Mouse (Mus musculus) hindbrain, embryonic 15.5 days (tissue): ENCODE measurements around the gene Fgd1. TPM values are rescaled to one million over a fixed set of nuclear protein-coding genes. Genes with fewer than 3 reads are reported as not detected.
A peak's percentile ranks its signal among the peaks of the same experiment; 100 is the strongest.

Experiments
- ATAC-seq: fragments of 200-750 bp; cut with Nextera tagmentation; 2 replicates; pipeline ENCODE4 v1.8.0; 2017; ENCODE audit warnings: low read depth, moderate number of reproducible peaks, moderate TSS enrichment; ENCODE audit not compliant: low FRiP score
- H3K27ac ChIP-seq: fragments of 300-500 bp; sonication (generic); replicated peaks from 2 replicates; pipeline ENCODE4 v1.5.1; 2015; ENCODE audit warnings: mild to moderate bottlenecking, inconsistent platforms
- H3K27me3 ChIP-seq: fragments of 300-500 bp; sonication (generic); 2 replicates; pipeline ENCODE4 v1.6.1; 2015; ENCODE audit warnings: control low read depth, inconsistent platforms
- H3K36me3 ChIP-seq: fragments of 300-500 bp; sonication (generic); 2 replicates; pipeline ENCODE4 v1.6.1; 2015; ENCODE audit warnings: control low read depth, inconsistent platforms
- H3K4me1 ChIP-seq: fragments of 300-500 bp; sonication (generic); replicated peaks from 2 replicates; pipeline ENCODE4 v1.6.1; 2015; ENCODE audit warnings: control low read depth, inconsistent platforms
- H3K4me2 ChIP-seq: fragments of 300-500 bp; sonication (generic); 2 replicates; pipeline ENCODE4 v1.6.1; 2015; ENCODE audit warnings: moderate library complexity, mild to moderate bottlenecking, inconsistent platforms
- H3K4me3 ChIP-seq: fragments of 300-500 bp; sonication (generic); 2 replicates; pipeline ENCODE4 v1.5.1; 2015; ENCODE audit warnings: mild to moderate bottlenecking, inconsistent platforms
- H3K9ac ChIP-seq: fragments of 300-500 bp; sonication (generic); 2 replicates; pipeline ENCODE4 v1.6.1; 2015; ENCODE audit warnings: inconsistent platforms
- H3K9me3 ChIP-seq: fragments of 300-500 bp; sonication (generic); 2 replicates; pipeline ENCODE4 v1.6.1; 2016; ENCODE audit warnings: control low read depth, inconsistent platforms
- WGBS: fragments of 180-500 bp; shearing (Covaris S2); methylation state at CpG from one replicate; pipeline ENCODE4 v1.1.7; 2015; 5-methylcytosine and 5-hydroxymethylcytosine counted together
- polyA plus RNA-seq: library from polyadenylated mRNA; unstranded; fragments of >200 nt; fragmentation: Nextera tagmentation; extraction: Ambion mirVana; gene quantifications from 2 replicates; pipeline ENCODE4 v1.2.1, GENCODE M21; 2015

The Fgd1 gene
- polyA plus RNA-seq, 1 experiment from 2014 or later = 16.3 TPM

DNA sequence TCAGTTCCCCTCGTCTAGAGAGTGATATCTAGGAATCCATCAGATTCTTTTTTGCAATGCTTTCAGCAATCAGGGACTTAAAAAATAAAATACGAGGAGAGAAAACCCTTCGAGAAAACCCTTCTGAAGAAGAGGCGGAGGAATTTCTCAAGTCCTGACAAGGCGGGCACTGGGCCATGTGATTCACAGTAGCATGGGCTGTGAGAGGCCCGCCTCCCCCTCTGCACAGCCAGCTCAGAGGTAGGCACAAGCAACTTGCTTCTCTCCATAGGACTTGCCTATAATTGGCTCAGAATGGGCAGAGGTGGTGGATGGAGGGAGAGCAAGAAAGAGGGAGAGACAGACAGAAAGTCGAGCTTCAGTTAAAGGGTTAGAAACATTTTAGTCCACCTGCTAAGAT lies 4.4 kb downstream of the Fgd1 start:
- Histone ChIP-seq H3K9ac (no peak overlapping the region), H3K4me2 (peak overlapping the region; percentile 66; the same call in 1 of the 2 replicates), H3K4me1 (peaks cover 37% of the 10 kb centered on the region), H3K27ac (no peak overlapping the region), H3K9me3 (no peaks in the 10 kb centered on the region), H3K27me3 (no peaks in the 10 kb centered on the region), H3K36me3 (no peaks in the 10 kb centered on the region), H3K4me3 (no peak overlapping the region)
- WGBS = 65% methylated on average over 7 of the region's 7 CpGs
- no peak for ATAC-seq

DNA sequence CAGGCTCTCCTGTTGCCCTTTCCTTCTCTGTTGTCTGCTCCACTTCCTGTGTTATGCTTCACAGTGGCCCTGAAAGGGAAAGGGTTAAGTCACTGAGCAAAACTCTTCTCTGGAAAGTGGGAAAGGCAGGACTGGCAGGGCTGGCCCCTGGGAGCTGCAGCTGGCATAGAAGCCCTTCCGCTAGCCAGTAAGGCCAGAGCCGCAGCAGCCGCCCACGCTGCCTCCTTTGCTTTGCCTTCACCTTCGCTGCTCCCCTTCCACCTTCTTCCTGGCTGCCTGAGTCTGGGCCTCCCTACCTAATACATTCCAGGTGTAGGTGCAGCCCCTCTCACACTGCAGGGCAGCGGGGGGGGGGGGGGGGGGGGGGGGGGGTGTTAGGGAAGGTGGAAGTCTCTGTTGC lies 8.5 kb downstream of the Fgd1 start:
- no peaks in the 10 kb centered on the region for H3K36me3 ChIP-seq
- no peak overlapping the region for H3K27ac ChIP-seq
- H3K4me3 ChIP-seq = no peak overlapping the region
- ATAC-seq = no peak
- H3K4me1 ChIP-seq = peaks cover 24% of the 10 kb centered on the region
- H3K27me3 ChIP-seq = no peaks in the 10 kb centered on the region
- 60% methylated on average over 2 of the region's 6 CpGs for WGBS
- no peak overlapping the region for H3K9ac ChIP-seq
- peak overlapping the region; percentile 13; the same call in 1 of the 2 replicates for H3K4me2 ChIP-seq
- H3K9me3 ChIP-seq = no peaks in the 10 kb centered on the region

DNA sequence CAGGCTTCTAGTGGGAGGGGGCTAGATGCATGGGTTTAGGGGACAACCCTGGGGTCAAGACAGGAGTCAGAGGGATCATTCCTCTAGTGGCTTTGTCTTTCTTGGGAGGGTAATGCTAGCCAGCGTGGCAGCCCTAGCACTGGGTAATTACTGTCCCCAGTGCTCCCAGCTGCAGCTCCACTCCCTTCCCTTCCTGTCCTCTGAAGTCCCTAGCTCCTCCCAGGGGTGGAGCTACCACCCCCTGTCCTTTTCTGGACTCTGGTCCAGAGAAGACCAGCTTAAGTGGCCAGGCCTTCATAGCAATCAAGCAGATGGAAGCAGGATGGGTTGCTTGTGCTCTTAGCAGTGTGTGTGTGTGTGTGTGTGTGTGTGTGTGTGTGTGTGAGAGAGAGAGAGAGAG lies 9.6 kb downstream of the Fgd1 start:
- no peak overlapping the region for H3K4me2 ChIP-seq
- 14% methylated on average over 1 of the region's 1 CpGs for WGBS
- H3K27ac ChIP-seq = no peak overlapping the region
- peaks cover 13% of the 10 kb centered on the region; the same call in 1 of the 2 replicates for H3K4me1 ChIP-seq
- no peaks in the 10 kb centered on the region for H3K27me3 ChIP-seq
- no peak overlapping the region for H3K4me3 ChIP-seq
- no peaks in the 10 kb centered on the region for H3K36me3 ChIP-seq
- no peaks in the 10 kb centered on the region for H3K9me3 ChIP-seq
- ATAC-seq = no peak
- no peak overlapping the region for H3K9ac ChIP-seq

DNA sequence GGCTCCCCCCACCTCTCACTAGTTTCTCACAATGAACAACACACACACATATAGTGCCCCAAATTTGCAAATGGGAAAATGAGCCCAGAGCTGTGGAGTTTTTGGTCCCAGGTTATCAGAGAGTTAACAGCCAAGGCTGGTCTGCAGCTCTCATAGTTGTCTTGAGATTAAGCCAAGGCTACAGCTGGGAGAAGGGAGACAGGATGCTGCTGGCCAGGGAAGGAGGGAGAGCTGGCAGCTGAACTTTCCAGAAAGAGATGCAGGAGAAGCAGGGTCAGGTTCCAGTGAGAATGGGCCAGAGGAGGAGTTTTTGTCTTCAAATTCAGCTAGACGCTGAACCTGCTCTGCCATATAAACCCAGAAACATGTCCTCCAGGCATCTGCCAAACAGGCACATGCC lies 13.4 kb downstream of the Fgd1 start:
- H3K4me2 ChIP-seq = no peak overlapping the region
- no peak for ATAC-seq
- no peak overlapping the region for H3K4me3 ChIP-seq
- H3K9me3 ChIP-seq = no peaks in the 10 kb centered on the region
- H3K4me1 ChIP-seq = 0 out of 2 replicates have a peak, but pooled peaks cover 2% of the 10 kb centered on the region
- WGBS = 89% methylated on average over 1 of the region's 1 CpGs
- no peak overlapping the region for H3K9ac ChIP-seq
- no peaks in the 10 kb centered on the region for H3K27me3 ChIP-seq
- H3K27ac ChIP-seq = no peak overlapping the region
- no peaks in the 10 kb centered on the region for H3K36me3 ChIP-seq

DNA sequence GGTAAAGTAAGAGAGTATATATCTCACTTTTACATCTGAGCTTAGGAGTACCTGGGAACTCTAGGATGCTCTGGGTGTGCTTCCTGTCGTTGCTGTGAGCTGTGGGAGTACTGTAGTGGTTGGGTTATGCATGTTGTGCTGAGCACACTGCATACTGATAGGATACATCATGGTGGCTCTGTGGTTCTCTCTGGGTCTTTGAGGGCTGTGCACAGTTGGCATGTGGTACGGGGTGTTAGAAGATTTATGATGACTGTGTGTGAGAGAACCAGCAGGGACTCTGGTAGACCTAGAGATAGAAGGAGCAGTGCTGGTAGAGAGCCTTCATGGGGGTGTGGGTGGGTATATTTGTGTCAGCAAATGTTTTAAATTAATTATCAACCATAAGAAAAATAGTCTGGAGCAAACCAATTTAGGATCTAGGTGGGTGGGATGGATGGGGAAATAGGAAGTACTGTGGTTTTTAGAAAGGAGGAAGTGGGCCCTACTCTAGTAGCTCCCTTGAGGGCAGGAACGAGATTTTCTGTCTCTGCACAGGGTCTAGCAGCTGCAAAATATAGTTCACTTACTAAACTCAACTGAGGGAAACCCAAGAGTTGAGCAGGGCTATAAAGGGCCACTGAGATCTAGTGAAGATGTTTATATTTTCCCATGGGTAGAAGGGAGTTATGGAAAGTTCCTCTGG lies 15.8 kb downstream of the Fgd1 start:
- Histone ChIP-seq H3K9me3 (no peaks in the 10 kb centered on the region), H3K36me3 (no peaks in the 10 kb centered on the region), H3K4me3 (no peak overlapping the region), H3K27ac (no peak overlapping the region), H3K4me1 (no peaks in the 10 kb centered on the region), H3K4me2 (no peak overlapping the region), H3K27me3 (no peaks in the 10 kb centered on the region), H3K9ac (no peak overlapping the region)
- 74% methylated on average over 3 of the region's 3 CpGs for WGBS
- no peak for ATAC-seq

DNA sequence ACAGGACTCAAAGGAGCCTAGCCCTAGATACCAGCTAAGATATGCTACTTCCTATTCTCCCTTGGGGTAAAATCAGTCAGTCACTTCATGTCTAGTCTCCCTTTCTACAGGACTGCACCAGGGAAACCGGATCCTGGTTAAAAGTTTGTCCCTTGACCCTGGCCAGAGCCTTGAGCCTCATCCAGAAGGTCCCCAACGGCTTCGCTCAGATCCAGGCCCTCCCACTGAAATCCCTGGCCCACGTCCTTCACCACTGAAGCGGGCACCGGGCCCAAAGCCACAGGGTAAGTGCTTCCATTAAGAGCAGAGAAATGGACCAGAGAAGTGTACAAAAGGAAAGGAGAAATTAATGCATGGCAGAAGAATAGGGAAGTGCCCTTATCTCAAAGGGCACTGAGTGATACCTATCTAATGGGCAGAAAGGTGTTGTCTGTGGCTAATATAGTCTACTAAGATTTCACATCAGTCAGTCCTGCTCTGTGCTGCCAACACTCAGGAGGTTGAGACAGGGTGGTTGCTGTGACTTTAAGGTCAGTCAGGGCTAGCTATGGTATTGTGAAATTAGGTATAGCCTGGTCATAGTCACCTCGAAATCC lies 20.2 kb downstream of the Fgd1 start:
- H3K36me3 ChIP-seq = peaks cover 18% of the 10 kb centered on the region; the same call in 1 of the 2 replicates
- H3K4me1 ChIP-seq = no peaks in the 10 kb centered on the region
- H3K9me3 ChIP-seq = no peaks in the 10 kb centered on the region
- no peak overlapping the region for H3K4me2 ChIP-seq
- no peaks in the 10 kb centered on the region for H3K27me3 ChIP-seq
- H3K4me3 ChIP-seq = no peak overlapping the region
- no peak overlapping the region for H3K9ac ChIP-seq
- no peak for ATAC-seq
- 81% methylated on average over 7 of the region's 7 CpGs for WGBS
- no peak overlapping the region for H3K27ac ChIP-seq

DNA sequence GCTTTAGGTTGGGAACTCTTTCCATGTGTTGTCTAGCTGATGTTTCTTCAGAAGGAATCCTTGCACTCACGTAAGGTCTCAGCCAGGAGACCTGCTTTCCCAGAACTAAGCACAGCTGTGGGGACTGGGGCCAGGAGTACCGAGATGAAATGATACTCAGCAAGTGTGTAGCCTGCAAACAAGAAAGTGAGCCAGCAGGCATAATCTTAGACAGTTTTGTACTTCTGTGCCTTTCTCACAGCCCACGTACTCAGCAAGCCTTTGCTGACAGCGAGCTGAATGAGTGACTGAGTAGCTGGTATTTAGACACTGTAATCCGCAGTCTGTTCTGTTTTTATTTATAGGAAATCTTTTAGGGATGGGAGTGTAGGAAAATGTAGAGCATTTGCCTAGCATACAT lies 21.9 kb downstream of the Fgd1 start:
- Histone ChIP-seq H3K4me2 (no peak overlapping the region), H3K4me3 (no peak overlapping the region), H3K27me3 (no peaks in the 10 kb centered on the region), H3K4me1 (no peaks in the 10 kb centered on the region), H3K27ac (no peak overlapping the region), H3K9ac (no peak overlapping the region), H3K9me3 (no peaks in the 10 kb centered on the region), H3K36me3 (peaks cover 29% of the 10 kb centered on the region)
- ATAC-seq = no peak
- WGBS = 96% methylated on average over 5 of the region's 5 CpGs

DNA sequence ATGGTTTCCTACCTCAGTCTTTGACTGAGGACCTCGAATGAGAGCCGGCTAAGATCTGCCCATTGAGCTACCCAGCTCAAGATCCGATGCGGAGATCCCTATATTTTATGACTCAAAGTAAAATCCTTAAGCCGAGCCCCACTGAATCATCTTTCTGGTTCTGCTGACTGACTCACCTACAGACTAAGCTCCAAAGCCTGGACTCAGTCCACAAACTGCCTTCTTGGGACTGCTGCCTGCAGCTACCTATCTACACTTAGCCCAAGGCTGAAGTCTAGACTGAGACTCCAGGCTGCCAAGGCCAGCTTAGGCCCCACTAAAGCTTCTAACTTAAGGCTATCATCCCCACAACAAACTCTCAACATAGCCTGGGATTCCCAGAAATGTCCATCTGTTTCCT lies 30.1 kb downstream of the Fgd1 start:
- Histone ChIP-seq H3K27me3 (no peaks in the 10 kb centered on the region), H3K4me1 (no peaks in the 10 kb centered on the region), H3K36me3 (peaks cover 20% of the 10 kb centered on the region), H3K9ac (no peak overlapping the region), H3K4me2 (no peak overlapping the region), H3K4me3 (no peak overlapping the region), H3K27ac (no peak overlapping the region), H3K9me3 (no peaks in the 10 kb centered on the region)
- ATAC-seq = no peak
- WGBS = 95% methylated on average over 5 of the region's 5 CpGs

DNA sequence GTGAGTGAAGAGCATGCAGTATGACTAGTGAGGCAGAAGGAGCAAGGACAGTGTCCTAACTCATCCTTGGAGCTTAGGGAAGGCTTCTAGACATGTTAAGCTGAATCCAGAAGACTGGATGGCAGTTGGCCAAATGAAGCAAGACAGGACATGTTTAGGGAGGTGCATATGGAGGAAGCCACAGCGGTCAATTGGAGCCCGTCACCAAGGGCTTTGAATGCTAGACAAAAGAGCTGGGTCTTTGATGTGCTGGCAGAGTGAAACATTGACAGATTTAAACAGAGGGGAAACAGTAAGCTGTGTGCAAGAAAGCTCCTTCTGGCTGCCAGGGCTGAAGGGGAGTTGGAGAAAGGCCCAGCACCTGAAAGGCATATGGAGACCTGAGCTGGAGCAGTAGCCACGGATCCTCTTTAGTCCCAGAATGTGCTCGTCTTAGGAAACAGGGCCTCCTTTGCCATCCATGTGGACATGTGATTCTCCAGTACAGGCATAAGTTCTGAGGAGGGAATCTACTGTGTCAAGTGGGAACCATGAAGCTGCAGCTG lies 31.1 kb downstream of the Fgd1 start:
- H3K4me3 ChIP-seq = no peak overlapping the region
- no peak overlapping the region for H3K4me2 ChIP-seq
- peaks cover 18% of the 10 kb centered on the region for H3K36me3 ChIP-seq
- no peaks in the 10 kb centered on the region for H3K4me1 ChIP-seq
- ATAC-seq = no peak
- H3K27me3 ChIP-seq = no peaks in the 10 kb centered on the region
- H3K9ac ChIP-seq = no peak overlapping the region
- 55% methylated on average over 4 of the region's 4 CpGs for WGBS
- no peak overlapping the region for H3K27ac ChIP-seq
- no peaks in the 10 kb centered on the region for H3K9me3 ChIP-seq

DNA sequence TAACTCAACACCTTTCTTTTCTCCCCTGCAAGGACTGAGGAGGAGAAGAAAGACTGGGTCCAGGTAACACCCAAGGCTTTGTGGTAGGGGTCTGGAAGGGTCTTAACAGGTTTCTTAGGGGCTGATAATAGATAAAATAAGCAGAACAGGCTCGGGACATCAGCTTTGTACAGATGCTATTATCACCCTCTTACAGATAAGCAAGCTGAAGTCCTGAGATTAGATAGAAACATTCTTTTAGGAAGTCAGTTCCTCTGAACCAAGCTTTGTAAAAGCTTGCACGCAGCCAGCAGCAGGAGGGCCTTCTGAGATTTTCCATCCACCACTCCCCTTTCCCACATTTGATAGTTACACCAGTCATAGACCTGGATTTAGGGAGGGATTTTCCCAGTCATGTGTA lies 39.6 kb downstream of the Fgd1 start:
- Histone ChIP-seq H3K36me3 (peaks cover 5% of the 10 kb centered on the region; the same call in 1 of the 2 replicates), H3K4me1 (no peaks in the 10 kb centered on the region), H3K27ac (no peak overlapping the region), H3K9ac (no peak overlapping the region), H3K9me3 (no peaks in the 10 kb centered on the region), H3K4me2 (no peak overlapping the region), H3K27me3 (no peaks in the 10 kb centered on the region), H3K4me3 (no peak overlapping the region)
- no peak for ATAC-seq
- 84% methylated on average over 2 of the region's 2 CpGs for WGBS

DNA sequence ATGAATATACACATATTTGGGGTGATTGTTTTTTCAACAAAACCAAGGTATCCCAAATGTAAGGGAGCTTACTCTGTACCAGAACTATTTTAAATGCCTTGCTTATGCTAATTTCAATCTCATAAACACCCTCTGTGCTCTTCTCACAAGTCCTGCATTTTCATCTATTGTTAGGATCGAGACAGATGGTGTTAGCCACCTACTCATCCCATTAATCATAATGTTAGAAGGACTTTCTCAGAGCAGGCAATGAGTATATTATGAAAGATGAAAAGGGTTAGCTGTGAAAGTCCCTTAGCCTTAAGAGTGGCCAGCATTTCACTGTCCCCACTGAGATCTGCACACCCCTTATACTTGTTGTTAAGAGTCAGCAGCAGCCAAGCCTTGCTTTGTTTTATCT lies 41.5 kb downstream of the Fgd1 start:
- Histone ChIP-seq H3K36me3 (peaks cover 5% of the 10 kb centered on the region; the same call in 1 of the 2 replicates), H3K4me2 (no peak overlapping the region), H3K4me3 (no peak overlapping the region), H3K9ac (no peak overlapping the region), H3K9me3 (no peaks in the 10 kb centered on the region), H3K27ac (no peak overlapping the region), H3K4me1 (no peaks in the 10 kb centered on the region), H3K27me3 (no peaks in the 10 kb centered on the region)
- WGBS = 61% methylated on average over 1 of the region's 1 CpGs
- no peak for ATAC-seq

DNA sequence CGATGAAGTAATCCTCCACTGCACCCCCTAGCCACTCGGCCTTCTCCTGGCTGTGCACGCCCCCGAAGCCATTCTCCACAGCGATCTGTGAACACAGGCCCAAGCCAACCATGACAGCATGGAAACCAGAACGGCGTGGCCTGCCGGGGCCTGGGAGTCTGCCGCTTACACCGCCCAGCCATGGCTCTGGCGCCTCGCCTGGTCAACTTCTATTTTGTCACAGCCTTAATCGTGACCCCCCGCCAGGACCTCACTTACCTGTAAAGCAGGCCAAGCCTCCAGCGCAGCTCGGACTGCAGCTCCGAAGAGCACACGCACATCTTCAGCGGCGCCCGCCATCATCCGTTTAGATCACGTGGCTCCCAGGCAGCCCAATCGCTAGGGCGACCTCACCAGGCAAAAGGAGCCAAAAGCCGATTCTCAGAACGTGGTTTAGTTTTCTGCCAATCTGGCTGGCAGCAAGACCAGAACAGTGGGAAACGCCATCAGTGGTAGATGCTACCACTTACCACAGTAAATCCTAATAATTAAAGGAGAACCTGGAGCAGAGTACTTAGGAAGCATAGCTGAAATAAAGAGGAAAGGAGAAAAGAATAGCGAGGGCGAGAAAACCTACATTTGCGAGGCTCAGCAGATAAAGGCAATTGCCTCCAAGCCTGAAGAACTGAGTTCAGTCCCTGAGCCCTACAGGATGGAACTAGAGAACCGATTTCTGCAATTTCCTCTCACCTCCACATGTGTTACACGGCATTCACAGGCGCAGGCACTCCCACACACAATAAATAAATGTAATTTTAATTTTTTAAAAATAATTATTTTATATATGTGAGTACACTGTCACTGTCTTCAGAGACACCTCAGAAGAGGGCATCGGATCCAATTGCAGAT lies 50.5 kb downstream of the Fgd1 start, which contains the start of gene Tsr2:
TSS of gene Tsr2 (minus strand) at position 373 of the 888 bp plus-strand sequence.
- no peaks in the 10 kb centered on the region for H3K9me3 ChIP-seq
- no peaks in the 10 kb centered on the region for H3K27me3 ChIP-seq
- peak within 1 kb of the TSS; percentile 60 for H3K9ac ChIP-seq
- peak within 1 kb of the TSS; percentile 75 for H3K27ac ChIP-seq
- H3K4me2 ChIP-seq = peak within 1 kb of the TSS; percentile 56
- H3K4me3 ChIP-seq = peak within 1 kb of the TSS; percentile 65
- peak; percentile 95 for ATAC-seq
- H3K36me3 ChIP-seq = no peaks in the 10 kb centered on the region
- H3K4me1 ChIP-seq = peaks cover 8% of the 10 kb centered on the region; the same call in 1 of the 2 replicates
- 28% methylated on average over 35 of the region's 35 CpGs for WGBS
